Mouse (Mus musculus): ENCODE results near the gene Anks1b. TPM values are rescaled to one million over a fixed set of nuclear protein-coding genes. Genes with fewer than 3 reads are reported as not detected.

Anks1b gene
- total and polyA plus RNA-seq, 2 experiments from 2014 or later = 105 to 342 TPM

GRCm38 (mm10) chr10:89917141-89917540, 43.8 kb downstream of the Anks1b start:
- Histone ChIP-seq H3K9ac (replicated peaks; ENCODE audit: low read length, poor library complexity, severe bottlenecking) (no peak overlapping the region), H3K9me3 (ENCODE audit: low read length) (no peaks in the 10 kb centered on the region), H3K27ac (ENCODE audit: low read depth, low read length) (no peak overlapping the region), H3K36me3 (ENCODE audit: insufficient read depth, low read length) (no peaks in the 10 kb centered on the region), H3K4me1 (ENCODE audit: insufficient read depth, low read length) (no peaks in the 10 kb centered on the region), H3K4me3 (ENCODE audit: low read depth, low read length) (no peak overlapping the region), H3K4me2 (ENCODE audit: low read depth, low read length, poor library complexity, severe bottlenecking) (no peak overlapping the region), H3K27me3 (ENCODE audit: insufficient read depth, low read length) (no peaks in the 10 kb centered on the region)
- DNase-seq (ENCODE audit: low spot score) (peak; percentile 25), ATAC-seq (ENCODE audit: low FRiP score) (no peak)
- WGBS = 85% methylated on average over 1 of the region's 1 CpGs
- TF ChIP-seq CTCF (IDR thresholded peaks at IDR 0.05) = no peak

- WGBS = 85% methylated on average over 4 of the region's 4 CpGs
- Histone ChIP-seq H3K27me3 (ENCODE audit: insufficient read depth, low read length) (no peaks in the 10 kb centered on the region), H3K36me3 (ENCODE audit: insufficient read depth, low read length) (no peaks in the 10 kb centered on the region), H3K9me3 (ENCODE audit: low read length) (peaks cover 5% of the 10 kb centered on the region; the same call in 1 of the 2 replicates), H3K4me2 (ENCODE audit: low read depth, low read length, poor library complexity, severe bottlenecking) (no peak overlapping the region), H3K4me3 (ENCODE audit: low read depth, low read length) (no peak overlapping the region), H3K9ac (replicated peaks; ENCODE audit: low read length, poor library complexity, severe bottlenecking) (no peak overlapping the region), H3K4me1 (ENCODE audit: insufficient read depth, low read length) (no peaks in the 10 kb centered on the region), H3K27ac (ENCODE audit: low read depth, low read length) (no peak overlapping the region)
- DNase-seq (ENCODE audit: low spot score) = no peak
- ATAC-seq (ENCODE audit: low FRiP score) = no peak
- TF ChIP-seq CTCF (IDR thresholded peaks at IDR 0.05) = no peak
Measured at GRCm38 (mm10) chr10:89921965-89922364, 48.7 kb downstream of the Anks1b start.

GRCm38 (mm10) chr10:89942180-89942579, 68.9 kb downstream of the Anks1b start:
- H3K27ac ChIP-seq (ENCODE audit: low read depth, low read length) = no peak overlapping the region
- no peak overlapping the region for H3K9ac ChIP-seq (replicated peaks; ENCODE audit: low read length, poor library complexity, severe bottlenecking)
- no peaks in the 10 kb centered on the region for H3K36me3 ChIP-seq (ENCODE audit: insufficient read depth, low read length)
- no peak for TF ChIP-seq CTCF (IDR thresholded peaks at IDR 0.05)
- no peak overlapping the region for H3K4me3 ChIP-seq (ENCODE audit: low read depth, low read length)
- no peak for ATAC-seq (ENCODE audit: low FRiP score)
- 81% methylated on average over 4 of the region's 4 CpGs for WGBS
- H3K9me3 ChIP-seq (ENCODE audit: low read length) = no peaks in the 10 kb centered on the region
- no peak overlapping the region for H3K4me2 ChIP-seq (ENCODE audit: low read depth, low read length, poor library complexity, severe bottlenecking)
- H3K4me1 ChIP-seq (ENCODE audit: insufficient read depth, low read length) = no peaks in the 10 kb centered on the region
- no peaks in the 10 kb centered on the region for H3K27me3 ChIP-seq (ENCODE audit: insufficient read depth, low read length)
- DNase-seq (ENCODE audit: low spot score) = no peak

- no peak for ATAC-seq (ENCODE audit: low FRiP score)
- Histone ChIP-seq H3K4me2 (ENCODE audit: low read depth, low read length, poor library complexity, severe bottlenecking) (no peak overlapping the region), H3K9ac (replicated peaks; ENCODE audit: low read length, poor library complexity, severe bottlenecking) (no peak overlapping the region), H3K27ac (ENCODE audit: low read depth, low read length) (no peak overlapping the region), H3K9me3 (ENCODE audit: low read length) (no peaks in the 10 kb centered on the region), H3K4me1 (ENCODE audit: insufficient read depth, low read length) (no peaks in the 10 kb centered on the region), H3K27me3 (ENCODE audit: insufficient read depth, low read length) (no peaks in the 10 kb centered on the region), H3K4me3 (ENCODE audit: low read depth, low read length) (no peak overlapping the region), H3K36me3 (ENCODE audit: insufficient read depth, low read length) (no peaks in the 10 kb centered on the region)
- DNase-seq (ENCODE audit: low spot score) = no peak
- WGBS = 96% methylated on average over 1 of the region's 1 CpGs
- TF ChIP-seq CTCF (IDR thresholded peaks at IDR 0.05) = no peak
Measured at GRCm38 (mm10) chr10:89946636-89947349, 73.5 kb downstream of the Anks1b start.

GRCm38 (mm10) chr10:89974361-89974760, 101.1 kb downstream of the Anks1b start:
- Histone ChIP-seq H3K9ac (replicated peaks; ENCODE audit: low read length, poor library complexity, severe bottlenecking) (no peak overlapping the region), H3K27me3 (ENCODE audit: insufficient read depth, low read length) (no peaks in the 10 kb centered on the region), H3K36me3 (ENCODE audit: insufficient read depth, low read length) (no peaks in the 10 kb centered on the region), H3K4me3 (ENCODE audit: low read depth, low read length) (no peak overlapping the region), H3K4me2 (ENCODE audit: low read depth, low read length, poor library complexity, severe bottlenecking) (no peak overlapping the region), H3K9me3 (ENCODE audit: low read length) (no peaks in the 10 kb centered on the region), H3K27ac (ENCODE audit: low read depth, low read length) (no peak overlapping the region), H3K4me1 (ENCODE audit: insufficient read depth, low read length) (no peaks in the 10 kb centered on the region)
- DNase-seq (ENCODE audit: low spot score) (no peak), ATAC-seq (ENCODE audit: low FRiP score) (no peak)
- WGBS = 83% methylated on average over 4 of the region's 4 CpGs
- TF ChIP-seq CTCF (IDR thresholded peaks at IDR 0.05) = no peak

GRCm38 (mm10) chr10:89975431-89975841, 102.1 kb downstream of the Anks1b start:
- WGBS = 77% methylated on average over 3 of the region's 3 CpGs
- Histone ChIP-seq H3K4me1 (ENCODE audit: insufficient read depth, low read length) (no peaks in the 10 kb centered on the region), H3K4me3 (ENCODE audit: low read depth, low read length) (no peak overlapping the region), H3K9ac (replicated peaks; ENCODE audit: low read length, poor library complexity, severe bottlenecking) (no peak overlapping the region), H3K27ac (ENCODE audit: low read depth, low read length) (no peak overlapping the region), H3K9me3 (ENCODE audit: low read length) (no peaks in the 10 kb centered on the region), H3K27me3 (ENCODE audit: insufficient read depth, low read length) (no peaks in the 10 kb centered on the region), H3K36me3 (ENCODE audit: insufficient read depth, low read length) (no peaks in the 10 kb centered on the region), H3K4me2 (ENCODE audit: low read depth, low read length, poor library complexity, severe bottlenecking) (no peak overlapping the region)
- TF ChIP-seq CTCF (IDR thresholded peaks at IDR 0.05) = peak; percentile 71
- DNase-seq (ENCODE audit: low spot score) = peak; percentile 52
- peak; percentile 54; the same call in 1 of the 2 replicates for ATAC-seq (ENCODE audit: low FRiP score)

All from midbrain, postnatal 0 days (tissue).